Mouse (Mus musculus) heart, adult 2 months (tissue): ENCODE measurements around the gene Tubd1. TPM values are rescaled to one million over a fixed set of nuclear protein-coding genes. Genes with fewer than 3 reads are reported as not detected.

Experiments
- DNase-seq, 2 experiments: peaks; one replicate each; pipeline ENCODE4 v3.0.0; 2021
- H3K27ac ChIP-seq: fragments of 200-600 bp; 2 replicates; pipeline ENCODE4 v1.8.1; 2022
- H3K27me3 ChIP-seq: fragments of 200-500 bp; 2 replicates; pipeline ENCODE4 v1.6.1; 2012; ENCODE audit warnings: mild to moderate bottlenecking, low read length, inconsistent platforms, mixed read lengths; ENCODE audit not compliant: control insufficient read depth, insufficient read depth
- H3K36me3 ChIP-seq: fragments of 200-500 bp; 2 replicates; pipeline ENCODE4 v1.6.1; 2012; ENCODE audit warnings: low read length, inconsistent platforms; ENCODE audit not compliant: control insufficient read depth, insufficient read depth
- H3K4me1 ChIP-seq: fragments of 200-500 bp; 2 replicates; pipeline ENCODE4 v1.6.1; 2011; ENCODE audit warnings: low read length; ENCODE audit not compliant: control insufficient read depth, insufficient read depth
- H3K4me3 ChIP-seq: fragments of 200-600 bp; 2 replicates; pipeline ENCODE4 v1.8.1; 2022
- H3K79me2 ChIP-seq: fragments of 200-500 bp; replicated peaks from 2 replicates; pipeline ENCODE4 v1.6.1; 2012; ENCODE audit warnings: mild to moderate bottlenecking, inconsistent platforms, low read length, moderate library complexity, mixed read lengths; ENCODE audit not compliant: control insufficient read depth, insufficient read depth
- H3K9ac ChIP-seq: fragments of 200-500 bp; 2 replicates; pipeline ENCODE4 v1.6.1; 2012; ENCODE audit warnings: low read depth, mild to moderate bottlenecking, control low read depth, inconsistent platforms, low read length, mixed read lengths
- CTCF ChIP-seq: fragments of 200-600 bp; IDR thresholded peaks from 2 replicates; pipeline ENCODE4 v1.8.1; 2022; ENCODE audit warnings: antibody characterized with exemption, mild to moderate bottlenecking, moderate library complexity
- EP300 ChIP-seq: fragments of 200-500 bp; IDR thresholded peaks from 2 replicates; pipeline ENCODE4 v1.6.1; 2011; ENCODE audit warnings: low read depth, low read length, control low read depth; ENCODE audit not compliant: insufficient read depth
- POLR2A ChIP-seq: fragments of 200-500 bp; IDR thresholded peaks from 2 replicates; pipeline ENCODE4 v1.6.1; 2011; ENCODE audit warnings: mild to moderate bottlenecking, low read depth, low read length, control low read depth; ENCODE audit not compliant: insufficient read depth
- WGBS: fragments of 180-500 bp; shearing (Covaris S2); methylation state at CpG from one replicate; pipeline ENCODE4 v1.1.7; 2018; 5-methylcytosine and 5-hydroxymethylcytosine counted together
- intact Hi-C: fragments of 180-260 bp; cut with DNase I; formaldehyde crosslinking; loops from one replicate; pipeline ENCODE4 v1.15.1; 2025
- polyA plus RNA-seq: library from polyadenylated mRNA; depleted of rRNA; stranded (reverse); fragments of >200 nt; gene quantifications from 2 replicates; pipeline ENCODE4 v1.2.3, GENCODE M21; 2012
- total RNA-seq, 2 experiments: library from RNA; stranded (reverse); gene quantifications; 2 replicates each; pipeline ENCODE4 v1.2.3; 2021

The Tubd1 gene
- total and polyA plus RNA-seq, 3 experiments = 4.7 to 6.2 (median 5.7) TPM

GRCm38 (mm10) chr11:86604289-86604688 is 59.5 kb downstream of the Tubd1 start:
- H3K27ac ChIP-seq = no peak overlapping the region
- WGBS = 92% methylated on average over 3 of the region's 3 CpGs

GRCm38 (mm10) chr11:86604732-86605520 is 60.1 kb downstream of the Tubd1 start:
- no peaks in the 10 kb centered on the region for H3K36me3 ChIP-seq
- H3K4me1 ChIP-seq = no peaks in the 10 kb centered on the region
- no peak for DNase-seq
- intact Hi-C loops = no loop called here
- no peaks in the 10 kb centered on the region for H3K79me2 ChIP-seq
- no peak overlapping the region for H3K4me3 ChIP-seq
- no peak overlapping the region for H3K9ac ChIP-seq
- WGBS = 81% methylated on average over 5 of the region's 5 CpGs
- TF ChIP-seq POLR2A (no peak), EP300 (no peak), CTCF (no peak)
- no peaks in the 10 kb centered on the region for H3K27me3 ChIP-seq
- H3K27ac ChIP-seq = no peak overlapping the region

More at GRCm38 (mm10) chr11:86604289-86604688, 59.5 kb downstream of the Tubd1 start:
- no peak for DNase-seq
- intact Hi-C loops = no loop called here
- no peak overlapping the region for H3K4me3 ChIP-seq
- no peaks in the 10 kb centered on the region for H3K79me2 ChIP-seq
- no peaks in the 10 kb centered on the region for H3K36me3 ChIP-seq
- H3K27me3 ChIP-seq = no peaks in the 10 kb centered on the region
- H3K4me1 ChIP-seq = no peaks in the 10 kb centered on the region
- TF ChIP-seq EP300 (no peak), CTCF (no peak), POLR2A (no peak)
- H3K9ac ChIP-seq = no peak overlapping the region

GRCm38 (mm10) chr11:86606621-86607339 is 62.0 kb downstream of the Tubd1 start:
- H3K79me2 ChIP-seq = no peaks in the 10 kb centered on the region
- H3K27ac ChIP-seq = no peak overlapping the region
- TF ChIP-seq EP300 (no peak), POLR2A (no peak), CTCF (no peak)
- H3K27me3 ChIP-seq = no peaks in the 10 kb centered on the region
- no peaks in the 10 kb centered on the region for H3K4me1 ChIP-seq
- 84% methylated on average over 2 of the region's 2 CpGs for WGBS
- no peak overlapping the region for H3K9ac ChIP-seq
- DNase-seq = no peak
- H3K4me3 ChIP-seq = no peak overlapping the region
- no peaks in the 10 kb centered on the region for H3K36me3 ChIP-seq
- intact Hi-C loops = no loop called here

- no peak overlapping the region for H3K4me3 ChIP-seq
- intact Hi-C loops = no loop called here
- H3K36me3 ChIP-seq = no peaks in the 10 kb centered on the region
- no peaks in the 10 kb centered on the region for H3K79me2 ChIP-seq
- 76% methylated on average over 2 of the region's 2 CpGs for WGBS
- H3K27ac ChIP-seq = no peak overlapping the region
- H3K4me1 ChIP-seq = no peaks in the 10 kb centered on the region
- H3K27me3 ChIP-seq = no peaks in the 10 kb centered on the region
- no peak overlapping the region for H3K9ac ChIP-seq
- DNase-seq = no peak
- TF ChIP-seq POLR2A = no peak
- TF ChIP-seq CTCF = no peak
Observed at GRCm38 (mm10) chr11:86607808-86608350, 63.1 kb downstream of the Tubd1 start.

DNA sequence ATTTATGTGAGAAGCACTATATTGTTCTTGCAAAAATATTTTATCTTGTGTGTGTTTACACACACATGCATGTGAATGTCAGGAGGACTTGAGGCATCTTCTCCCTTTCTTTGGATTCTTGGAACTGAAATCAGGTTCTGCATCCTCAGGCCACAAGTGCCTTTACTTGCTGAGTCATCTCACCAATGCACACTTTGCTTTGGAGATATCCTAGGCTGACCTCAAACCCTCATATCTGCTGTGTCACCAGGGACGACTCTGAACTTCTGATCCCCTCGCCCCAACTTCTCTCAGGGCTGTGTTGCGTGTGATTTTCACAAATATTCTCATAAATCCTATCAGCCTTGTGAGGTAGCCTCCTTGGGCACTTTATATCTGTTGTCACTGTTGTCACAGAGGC is 65.4 kb downstream of the Tubd1 start:
- intact Hi-C loops = no loop called here
- H3K36me3 ChIP-seq = no peaks in the 10 kb centered on the region
- H3K79me2 ChIP-seq = no peaks in the 10 kb centered on the region
- WGBS = 74% methylated on average over 3 of the region's 3 CpGs
- H3K9ac ChIP-seq = no peak overlapping the region
- H3K27ac ChIP-seq = no peak overlapping the region
- H3K4me3 ChIP-seq = no peak overlapping the region
- no peak for DNase-seq
- TF ChIP-seq POLR2A = no peak
- TF ChIP-seq CTCF = no peak
- TF ChIP-seq EP300 = no peak
- H3K27me3 ChIP-seq = no peaks in the 10 kb centered on the region
- no peaks in the 10 kb centered on the region; the same call in 1 of the 2 replicates for H3K4me1 ChIP-seq

DNA sequence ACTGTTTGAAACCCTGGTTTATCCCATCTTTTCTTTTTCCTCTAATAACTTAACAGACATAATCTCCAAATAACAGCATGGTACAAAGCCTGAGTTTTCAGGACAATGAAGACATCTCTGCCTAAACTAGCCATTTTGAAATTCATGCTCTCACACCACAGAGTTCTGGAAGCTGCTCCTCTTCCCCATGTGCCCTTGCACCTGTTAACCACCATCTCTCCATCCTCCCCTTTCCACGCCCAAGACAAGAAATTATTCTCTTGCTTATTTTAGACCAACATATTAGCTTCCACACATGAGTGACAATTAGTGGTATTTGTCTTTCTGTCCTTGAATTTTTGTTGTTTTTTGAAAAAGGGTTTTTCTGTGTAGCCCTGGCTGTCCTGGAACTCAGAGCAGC is 67.2 kb downstream of the Tubd1 start:
- TF ChIP-seq CTCF = no peak
- TF ChIP-seq EP300 = no peak
- no peak for TF ChIP-seq POLR2A
- Histone ChIP-seq H3K9ac (no peak overlapping the region), H3K79me2 (no peaks in the 10 kb centered on the region), H3K27ac (no peak overlapping the region), H3K4me3 (no peak overlapping the region), H3K4me1 (no peaks in the 10 kb centered on the region; the same call in 1 of the 2 replicates), H3K27me3 (no peaks in the 10 kb centered on the region), H3K36me3 (no peaks in the 10 kb centered on the region)
- DNase-seq = no peak
- whole genome bisulfite sequencing = 94% methylated on average over 1 of the region's 1 CpGs
- intact Hi-C loops = no loop called here
